Mouse (Mus musculus) heart, embryonic 10.5 days (tissue): ENCODE measurements at regions not wholly inside any gene's neighbourhood (a gene's known extent, or its start where the extent isn't known, plus 50 kb on each side); places are given as distances from the start of the nearest gene placed in this dataset.
A peak's percentile ranks its signal among the peaks of the same experiment; 100 is the strongest.

Source experiments
- DNase-seq: peaks from one replicate; pipeline ENCODE4 v3.0.0-alpha.2; 2017; ENCODE audit warnings: low spot score
- H3K27ac ChIP-seq: fragments of 300-500 bp; sonication (generic); 2 replicates; pipeline ENCODE4 v1.5.1; 2016; ENCODE audit warnings: mild to moderate bottlenecking
- H3K27me3 ChIP-seq: fragments of 300-500 bp; sonication (generic); 2 replicates; pipeline ENCODE4 v1.6.1; 2016; ENCODE audit warnings: mild to moderate bottlenecking; ENCODE audit not compliant: poor library complexity, insufficient read depth, severe bottlenecking
- H3K36me3 ChIP-seq: fragments of 300-500 bp; sonication (generic); 2 replicates; pipeline ENCODE4 v1.6.1; 2016; ENCODE audit warnings: mild to moderate bottlenecking, moderate library complexity
- H3K4me1 ChIP-seq: fragments of 300-500 bp; sonication (generic); 2 replicates; pipeline ENCODE4 v1.6.1; 2016; ENCODE audit warnings: mild to moderate bottlenecking
- H3K4me3 ChIP-seq: fragments of 300-500 bp; sonication (generic); 2 replicates; pipeline ENCODE4 v1.5.1; 2016; ENCODE audit warnings: mild to moderate bottlenecking, moderate library complexity
- H3K9me3 ChIP-seq: fragments of 300-500 bp; sonication (generic); 2 replicates; pipeline ENCODE4 v1.6.1; 2016; ENCODE audit warnings: mild to moderate bottlenecking, moderate library complexity
- WGBS: fragments of 180-500 bp; shearing (Covaris S2); methylation state at CpG from one replicate; pipeline ENCODE4 v1.1.7; 2016; 5-methylcytosine and 5-hydroxymethylcytosine counted together

DNA sequence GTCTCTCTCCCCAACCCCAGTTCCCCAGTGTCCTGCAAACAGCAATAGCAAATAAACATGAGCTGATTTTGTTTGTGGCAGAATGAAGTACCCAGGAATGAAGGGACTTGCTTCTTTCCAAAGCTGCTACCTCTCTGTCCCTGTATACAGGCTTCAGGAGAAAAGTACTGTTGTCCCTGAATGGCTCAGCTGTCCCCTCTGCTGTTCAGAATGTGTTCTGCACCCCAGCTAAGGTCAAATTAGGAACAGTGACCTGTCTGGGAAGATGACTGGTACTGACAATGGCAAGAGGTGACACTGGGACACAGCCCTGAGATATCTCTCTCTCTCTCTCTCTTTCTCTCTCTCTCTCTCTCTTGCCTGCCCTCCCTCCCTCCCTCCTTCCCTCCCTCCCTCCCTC is 56.6 kb upstream of the Tmem92 start:
- Histone ChIP-seq H3K27ac (no peak overlapping the region), H3K36me3 (no peaks in the 10 kb centered on the region), H3K9me3 (no peaks in the 10 kb centered on the region), H3K4me3 (no peak overlapping the region), H3K4me1 (no peaks in the 10 kb centered on the region), H3K27me3 (no peaks in the 10 kb centered on the region; the same call in 1 of the 2 replicates)
- no peak for DNase-seq

DNA sequence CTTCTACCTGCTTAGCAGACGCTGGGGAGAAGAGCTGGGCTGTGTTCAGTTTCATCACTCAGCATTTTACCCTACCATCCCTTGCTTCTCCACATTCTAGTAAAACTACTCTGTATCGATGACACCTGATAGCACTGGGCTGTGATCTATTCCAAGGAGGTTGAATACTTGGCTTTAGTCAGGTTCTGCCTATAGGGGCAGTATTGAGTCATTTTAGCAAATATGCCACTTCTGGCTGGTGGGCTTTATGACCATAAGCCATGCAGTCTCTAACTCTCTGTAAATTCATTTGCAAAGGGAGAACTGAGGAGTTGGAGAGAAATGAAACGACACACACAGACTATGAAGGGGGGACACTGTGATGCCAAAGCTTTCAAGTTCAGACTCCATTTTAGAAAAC is 55.6 kb upstream of the Tmem92 start:
- DNase-seq = no peak

DNA sequence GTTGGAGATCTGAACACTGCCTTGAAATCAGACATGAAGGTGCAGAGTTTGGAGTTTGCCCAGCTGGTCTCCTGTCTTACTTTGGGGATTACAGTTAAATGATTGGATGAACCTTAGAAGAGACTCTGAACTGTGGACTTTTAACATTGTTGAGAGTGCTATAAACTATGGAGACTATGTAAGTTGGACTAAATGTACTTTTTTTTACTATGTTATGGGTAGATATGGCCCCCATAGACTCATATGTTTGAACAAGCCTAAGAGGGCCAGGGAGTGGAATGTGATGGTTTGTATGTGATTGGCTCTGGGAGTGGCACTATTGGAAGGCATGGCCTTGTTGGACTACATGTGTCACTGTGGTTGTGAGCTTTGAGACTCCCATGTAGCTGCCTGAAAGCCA is 53.8 kb upstream of the Tmem92 start:
- H3K27me3 ChIP-seq = no peaks in the 10 kb centered on the region; the same call in 1 of the 2 replicates
- no peak for DNase-seq

More for the DNA sequence above, 55.6 kb upstream of the Tmem92 start:
- Histone ChIP-seq H3K4me1 (no peaks in the 10 kb centered on the region), H3K36me3 (no peaks in the 10 kb centered on the region), H3K27ac (no peak overlapping the region), H3K27me3 (no peaks in the 10 kb centered on the region; the same call in 1 of the 2 replicates), H3K4me3 (no peak overlapping the region), H3K9me3 (no peaks in the 10 kb centered on the region)
- 59% methylated on average over 3 of the region's 3 CpGs for WGBS

DNA sequence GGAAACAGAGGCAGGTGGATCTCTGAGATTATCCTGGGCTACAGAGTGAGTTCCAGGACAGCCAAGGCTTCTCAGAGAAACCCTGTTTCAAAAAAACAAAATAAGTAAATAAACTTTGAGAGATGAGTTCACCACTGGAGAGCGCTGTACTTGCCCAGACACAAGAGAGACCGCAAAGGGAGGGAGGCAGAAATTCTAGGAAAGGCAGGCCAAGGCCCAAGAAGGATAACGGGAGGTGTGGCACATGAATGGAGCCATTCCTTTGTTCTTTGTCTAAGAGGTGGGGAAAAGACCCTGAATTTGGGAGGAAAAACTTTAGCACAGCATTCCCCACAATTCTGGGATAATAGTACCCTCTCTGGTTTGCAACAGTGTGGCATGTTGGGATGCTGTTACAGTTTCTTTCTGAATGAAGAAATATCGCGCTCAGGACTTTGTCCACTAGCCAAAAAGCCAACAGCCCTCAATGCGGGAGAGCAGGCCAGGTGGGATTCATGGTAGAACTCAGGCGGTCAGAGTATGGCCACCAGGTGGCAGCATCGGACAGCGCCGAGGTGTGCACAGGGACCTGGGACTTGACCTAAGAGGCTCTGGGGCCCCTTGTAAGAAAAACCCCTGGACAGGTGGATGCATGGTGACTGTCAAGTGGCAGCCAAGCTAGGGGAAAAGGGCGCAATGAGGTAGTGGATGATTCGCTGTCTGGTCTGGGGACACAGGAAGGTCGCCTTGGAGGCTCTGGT is 49.9 kb upstream of the Tmem92 start:
- Histone ChIP-seq H3K27ac (no peak overlapping the region), H3K36me3 (no peaks in the 10 kb centered on the region), H3K9me3 (no peaks in the 10 kb centered on the region), H3K27me3 (peaks cover 13% of the 10 kb centered on the region), H3K4me1 (no peaks in the 10 kb centered on the region), H3K4me3 (no peak overlapping the region)
- peak; percentile 81 for DNase-seq
- 24% methylated on average over 13 of the region's 13 CpGs for WGBS

More for the DNA sequence above, 53.8 kb upstream of the Tmem92 start:
- Histone ChIP-seq H3K4me3 (no peak overlapping the region), H3K36me3 (no peaks in the 10 kb centered on the region), H3K9me3 (no peaks in the 10 kb centered on the region), H3K27ac (no peak overlapping the region), H3K4me1 (no peaks in the 10 kb centered on the region)
